In genomic region chr17:67614381-67614780, GRCm38 (mm10) we compare ENCODE assay signal across 25 mouse cellular contexts. TPM values are rescaled to one million over a fixed set of nuclear protein-coding genes. Genes with fewer than 3 reads are reported as not detected.
"Had no signal": no experiment of that assay in that cellular context is flagged by ENCODE, and none has a peak within 500 bp of the region (broad histone marks: within the 10 kb centered on the region; RNA-seq: fewer than 3 reads in every experiment).

No protein-coding gene starts in this region.

- DNase-seq: gastrocnemius, adult 2 months; gastrocnemius, postnatal 10 days; gastrocnemius, postnatal 25 days; heart, postnatal 10 days; heart, postnatal 36 days; kidney, adult 11 months; kidney, adult 2 months; kidney, postnatal 10 days; kidney, postnatal 25 days; kidney, postnatal 4 days; layer of hippocampus, adult 9-11 months; layer of hippocampus, postnatal 36 days; left cerebral cortex, postnatal 4 days had no signal

- ATAC-seq: hindbrain, postnatal 0 days; intestine, embryonic 16.5 days; liver, embryonic 12.5 days had no signal

RNA-seq across cellular contexts. Expression of gene Lrrc30, which starts 18.1 kb away (rescaled TPM):
- total RNA-seq: hematopoietic stem cell, adult 5-6 weeks; hindbrain, postnatal 0 days; layer of hippocampus, adult 18-20 months; layer of hippocampus, adult 8-10 months; layer of hippocampus, postnatal 14 days; layer of hippocampus, postnatal 36 days; left cerebral cortex, adult 18-20 months; left cerebral cortex, adult 8-10 months; left cerebral cortex, postnatal 10 days; left cerebral cortex, postnatal 25 days; left cerebral cortex, postnatal 4 days; liver, adult 2 months had no signal
